Mouse (Mus musculus) kidney, postnatal 14 days (tissue): Measurements from ENCODE around the gene Zdhhc22.

Experiments
- DNase-seq: peaks from one replicate; pipeline ENCODE4 v3.0.0; 2022; ENCODE audit warnings: mixed read lengths

Gene Zdhhc22

DNA sequence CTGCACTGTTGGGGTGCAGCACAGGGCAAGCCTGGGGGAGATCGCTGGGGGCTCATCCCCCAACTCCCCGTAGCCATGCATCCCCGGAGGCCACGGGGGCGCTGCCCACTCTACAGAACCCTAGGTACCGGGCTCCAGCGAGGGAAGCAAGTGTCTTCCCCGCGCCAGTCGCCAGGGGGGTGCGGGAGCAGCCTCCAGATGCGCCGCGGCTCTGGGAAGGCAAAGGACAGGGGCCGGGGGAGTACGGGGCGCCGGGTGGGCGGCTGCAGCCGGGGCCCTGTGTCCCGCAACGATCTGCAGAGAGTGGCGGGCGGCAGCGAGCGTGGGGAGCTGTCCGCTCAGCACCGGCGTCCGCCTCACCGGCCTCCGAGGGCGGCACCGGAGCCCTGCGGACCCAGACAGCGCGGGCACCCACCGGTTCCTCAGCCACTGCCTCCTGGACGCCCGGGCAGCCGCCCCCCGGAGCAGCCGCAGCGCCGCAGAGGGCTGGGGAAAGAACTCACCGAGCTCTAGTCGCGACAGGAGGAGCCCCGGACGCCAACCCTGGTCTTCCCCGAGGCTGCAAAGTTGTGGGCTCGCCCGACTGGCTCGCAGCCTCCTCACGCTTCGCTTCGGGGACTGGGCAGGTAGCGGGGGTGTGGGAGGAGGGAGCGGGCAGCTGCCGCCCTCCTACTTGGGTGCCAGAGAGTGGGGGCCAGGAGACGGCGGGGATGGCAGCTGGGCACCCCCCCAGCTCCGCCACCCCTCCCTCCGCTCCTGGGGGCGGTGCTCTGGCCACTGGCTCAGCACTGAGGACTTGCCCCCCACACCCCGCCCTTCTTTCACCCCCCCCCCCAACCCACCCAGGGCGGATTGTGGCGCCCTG lies at the start of gene Zdhhc22:
Gene Zdhhc22, minus strand, starts transcription at position 541 of the 865 bp plus-strand sequence.
- peak; percentile 50 for DNase-seq

DNA sequence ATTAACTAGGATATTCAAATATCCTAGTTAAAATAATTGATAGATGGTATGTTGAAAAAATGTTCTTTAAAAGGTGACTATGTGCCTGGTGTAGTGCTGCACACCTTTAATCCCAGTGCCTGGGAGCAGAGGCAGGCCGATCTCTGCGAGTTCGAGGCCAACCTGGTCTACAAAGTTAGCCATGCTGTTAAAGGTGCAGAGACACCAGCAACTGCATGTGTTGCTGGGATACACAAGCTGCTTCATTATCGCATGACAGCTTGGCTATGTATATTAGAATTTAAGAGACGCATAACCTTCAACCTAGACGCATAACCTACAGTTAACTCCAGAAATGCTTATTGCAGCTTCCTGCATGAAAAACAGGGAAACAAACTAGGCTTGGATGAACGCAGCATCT lies 46.4 kb upstream of the Zdhhc22 start:
- no peak for DNase-seq

GRCm38 (mm10) chr12:87031163-87031763 lies 41.0 kb upstream of the Zdhhc22 start:
- peak; percentile 10 for DNase-seq

DNA sequence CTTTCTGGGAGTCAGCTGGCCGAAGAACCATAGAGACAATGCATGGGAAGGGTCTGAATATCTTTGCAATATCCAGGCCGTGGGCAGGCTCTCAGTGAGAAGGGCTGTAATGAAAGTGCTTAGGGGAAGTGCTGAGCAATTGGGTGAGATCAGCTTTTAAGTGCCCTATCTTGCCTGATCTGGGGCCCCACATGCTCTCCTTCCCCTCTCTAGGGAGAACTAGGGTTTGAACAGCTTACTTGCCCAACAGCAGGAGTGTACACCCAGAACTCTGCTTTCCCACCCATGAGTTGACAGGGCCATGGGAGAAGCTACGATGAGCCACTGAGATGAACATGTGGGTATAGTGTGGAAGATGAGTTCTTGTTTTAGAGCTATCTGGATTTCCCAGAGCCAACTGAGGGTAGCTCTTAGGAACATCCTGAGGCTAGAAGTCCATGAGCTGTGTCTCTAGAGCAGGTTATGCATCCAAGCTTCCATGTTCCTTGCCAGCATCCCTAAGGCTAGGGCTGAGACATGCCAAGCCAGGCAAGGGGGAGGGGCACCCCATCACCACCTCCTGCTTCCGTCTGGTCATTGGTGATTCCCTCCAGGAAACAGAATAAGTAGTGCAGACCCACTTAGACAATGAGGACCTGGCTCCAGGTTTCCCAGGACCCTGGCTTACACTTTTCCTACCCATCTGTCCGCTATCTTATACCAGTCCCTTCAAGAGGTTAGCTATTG lies 39.2 kb upstream of the Zdhhc22 start:
- no peak for DNase-seq

DNA sequence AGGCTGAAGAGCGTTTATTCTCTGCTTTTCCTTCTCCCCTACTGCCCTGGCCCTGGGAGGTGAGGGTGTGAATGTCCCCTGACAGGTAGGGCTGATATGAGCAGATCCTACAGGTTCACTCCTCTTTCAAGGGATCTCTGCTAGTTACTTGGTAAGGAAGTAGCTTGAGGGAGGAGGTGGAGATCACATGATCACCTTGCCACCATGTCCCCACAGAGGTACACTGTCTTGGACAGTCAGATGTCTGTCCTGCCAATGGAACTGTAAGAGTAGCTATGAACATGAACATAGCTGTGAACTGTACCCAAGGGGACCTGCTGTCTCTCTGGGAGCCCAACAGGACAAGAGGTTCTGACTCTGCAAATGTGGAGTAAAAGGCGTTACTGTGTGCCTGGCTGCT lies 37.8 kb upstream of the Zdhhc22 start:
- no peak for DNase-seq

DNA sequence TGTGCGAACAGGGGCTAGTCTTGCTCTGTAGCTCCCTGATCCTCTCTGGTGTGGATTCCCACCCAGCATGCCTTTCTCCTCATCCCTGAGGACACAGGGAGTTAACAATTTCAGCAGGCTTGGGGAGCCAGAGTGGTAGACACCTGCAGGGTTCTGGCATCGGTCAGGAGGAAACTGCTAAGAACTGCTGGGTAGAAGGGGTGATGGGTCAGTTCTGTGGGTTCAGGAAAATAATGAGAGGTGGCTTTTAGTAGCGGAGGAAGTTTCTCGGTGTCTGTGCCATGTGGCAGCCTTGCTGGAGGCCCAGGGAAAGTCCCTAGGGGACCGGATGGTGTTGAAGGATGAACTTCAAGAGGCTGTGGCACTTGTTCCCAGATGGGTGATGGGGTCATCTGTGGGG lies 37.2 kb upstream of the Zdhhc22 start:
- no peak for DNase-seq

- no peak for DNase-seq
Observed at GRCm38 (mm10) chr12:87026871-87027240, 36.6 kb upstream of the Zdhhc22 start.

- DNase-seq, result no peak
Observed at GRCm38 (mm10) chr12:87026109-87026870, 36.1 kb upstream of the Zdhhc22 start.

GRCm38 (mm10) chr12:87023456-87023855 lies 33.2 kb upstream of the Zdhhc22 start:
- no peak for DNase-seq

GRCm38 (mm10) chr12:87022006-87022405 lies 31.8 kb upstream of the Zdhhc22 start:
- DNase-seq, result no peak

DNA sequence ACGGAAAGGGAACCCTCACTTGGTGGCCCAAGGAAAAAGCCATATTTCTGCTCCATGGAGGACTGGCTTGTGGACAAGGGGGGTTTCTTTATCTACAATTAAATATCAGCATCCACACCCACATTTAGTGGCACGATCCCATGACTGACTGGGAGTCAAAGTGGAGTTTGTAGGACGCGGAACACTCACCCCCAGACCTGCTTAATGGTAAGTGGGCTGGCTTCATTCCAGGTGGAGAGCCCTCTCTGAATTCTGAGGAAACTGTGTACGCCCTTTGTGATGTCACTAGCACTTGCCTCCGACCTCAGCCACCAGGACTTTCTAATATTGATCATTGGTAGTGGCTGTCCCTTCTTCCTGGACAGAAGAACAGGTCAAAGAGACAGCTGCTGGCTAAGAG lies 30.8 kb upstream of the Zdhhc22 start, which contains the start of gene Tmem63c:
Gene Tmem63c, plus strand, starts transcription at position 301 of the 400 bp plus-strand sequence.
- no peak for DNase-seq

DNA sequence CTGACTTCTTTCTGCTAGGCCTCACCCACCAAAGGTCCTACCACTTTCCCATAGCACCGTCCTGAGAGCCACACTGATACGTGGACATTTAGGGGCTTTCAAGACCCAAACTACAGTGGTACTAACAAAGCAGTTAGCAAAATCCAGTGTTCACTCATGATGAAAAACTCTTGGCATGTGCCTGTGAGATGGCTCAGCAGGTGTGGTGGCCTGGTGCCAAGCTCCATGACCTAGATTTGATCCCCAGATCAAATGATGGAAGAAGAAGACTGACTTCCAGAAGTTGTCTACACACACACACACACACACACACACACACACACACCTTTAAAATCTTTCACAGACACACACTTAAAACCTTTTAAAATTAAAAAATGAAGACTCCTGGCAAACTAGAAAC lies 28.5 kb upstream of the Zdhhc22 start:
- DNase-seq, result no peak

DNA sequence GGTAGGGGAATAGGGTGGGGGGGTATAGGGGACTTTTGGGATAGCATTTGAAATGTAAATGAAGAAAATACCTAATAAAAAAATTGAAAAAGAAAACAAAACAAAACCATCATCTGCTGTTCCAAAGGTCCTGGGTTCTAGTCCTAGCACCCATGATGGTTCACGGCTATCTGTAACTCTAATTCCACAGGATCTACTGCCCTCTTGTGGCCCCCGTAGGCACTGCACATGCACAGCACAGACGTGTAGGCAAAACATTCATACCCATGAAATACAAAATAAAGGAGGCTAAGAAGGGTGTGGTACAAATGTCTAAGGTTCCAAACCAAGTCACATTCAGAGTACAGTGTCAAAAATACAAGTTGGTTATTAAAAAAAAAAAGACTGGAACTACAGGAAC lies 26.8 kb upstream of the Zdhhc22 start:
- DNase-seq, result no peak

- no peak for DNase-seq
Observed at GRCm38 (mm10) chr12:87004596-87004995, 14.4 kb upstream of the Zdhhc22 start.

DNA sequence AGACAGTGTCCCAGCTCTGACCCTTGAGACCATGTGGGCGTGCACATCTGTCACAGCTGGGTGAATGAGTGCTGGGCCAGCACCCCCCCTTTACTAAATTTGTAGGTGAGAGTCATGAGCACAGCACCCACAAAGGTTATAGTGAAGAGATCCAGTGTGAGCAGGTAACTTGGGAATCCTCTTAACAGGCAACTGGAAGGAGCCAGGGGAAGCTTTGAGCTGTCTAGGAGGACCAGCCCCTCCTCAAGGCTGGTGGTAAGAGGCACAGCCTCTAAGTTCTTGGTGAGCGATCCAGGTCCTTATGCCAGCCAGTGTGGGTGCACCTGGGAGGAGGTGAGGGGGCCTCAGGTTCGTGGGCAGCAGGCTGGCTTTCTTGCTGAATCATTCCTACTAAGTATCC lies 13.4 kb upstream of the Zdhhc22 start:
- DNase-seq, result no peak

DNA sequence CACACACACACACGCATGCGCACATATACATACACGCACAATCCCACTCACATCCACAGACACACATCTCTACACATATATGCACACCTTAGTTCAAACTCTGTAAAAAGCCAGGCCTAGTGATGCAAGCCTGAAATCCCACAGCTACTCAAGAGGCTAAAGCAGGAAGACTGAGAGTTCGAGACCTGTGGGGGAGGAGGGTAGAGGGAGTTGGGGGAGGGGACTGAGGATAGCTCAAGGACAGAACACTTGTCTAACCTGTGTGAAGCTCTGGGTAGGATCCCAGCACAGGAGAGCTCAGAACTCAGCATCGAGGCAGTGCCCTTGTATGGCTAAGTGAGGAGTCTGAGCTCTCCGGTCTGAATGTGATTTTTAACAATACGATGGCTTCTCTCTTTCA lies 12.6 kb upstream of the Zdhhc22 start:
- no peak for DNase-seq

- DNase-seq, result no peak
Observed at GRCm38 (mm10) chr12:87002209-87002608, 12.0 kb upstream of the Zdhhc22 start.

- no peak for DNase-seq
Observed at GRCm38 (mm10) chr12:87000840-87001176, 10.6 kb upstream of the Zdhhc22 start.

- no peak for DNase-seq
Observed at GRCm38 (mm10) chr12:87000151-87000839, 10.1 kb upstream of the Zdhhc22 start.

DNA sequence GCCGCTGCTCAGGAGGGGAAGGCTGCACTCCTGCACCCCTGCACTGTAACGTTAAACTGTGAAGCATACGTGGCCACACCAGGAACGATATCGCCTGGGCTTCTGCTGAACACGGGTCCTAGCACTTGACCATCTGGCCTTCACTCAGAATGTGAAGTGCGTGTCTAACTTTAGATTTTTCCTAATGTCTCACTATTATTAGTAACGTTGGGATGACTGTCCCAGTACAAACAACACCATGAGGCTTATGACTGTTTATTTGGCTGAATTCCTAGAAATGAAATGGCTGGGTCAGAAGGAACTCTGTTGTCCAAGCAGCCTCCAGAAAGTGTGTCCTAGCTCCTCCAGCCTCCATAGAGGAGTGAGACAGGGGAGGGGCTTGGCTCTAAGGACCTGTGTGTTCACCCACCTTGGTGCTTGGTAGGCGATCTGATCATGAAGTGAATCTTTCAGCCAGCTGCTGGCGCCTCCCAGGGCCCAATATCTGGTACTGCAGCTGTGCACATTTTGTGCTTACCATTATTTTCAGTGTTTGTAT lies 9.1 kb upstream of the Zdhhc22 start:
- no peak for DNase-seq

DNA sequence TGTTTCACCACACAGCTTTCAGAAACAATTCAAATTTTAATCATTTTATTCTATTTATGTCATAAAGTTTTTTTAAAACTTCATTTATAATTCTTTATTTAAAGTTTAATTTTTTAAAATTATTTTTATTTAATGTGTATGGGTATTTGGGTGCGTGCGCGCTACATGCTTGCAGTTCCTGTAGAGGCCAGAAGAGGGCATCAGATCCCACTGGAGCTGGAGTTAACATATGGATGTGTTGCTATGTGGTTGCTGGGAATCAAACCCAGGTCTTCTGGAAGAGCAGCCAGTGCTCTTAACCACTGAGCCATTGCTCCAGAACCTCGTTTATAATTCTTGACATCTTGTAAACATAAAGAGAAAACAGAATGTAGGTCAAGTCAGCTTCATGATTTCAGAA lies 8.5 kb upstream of the Zdhhc22 start:
- DNase-seq, result no peak

DNA sequence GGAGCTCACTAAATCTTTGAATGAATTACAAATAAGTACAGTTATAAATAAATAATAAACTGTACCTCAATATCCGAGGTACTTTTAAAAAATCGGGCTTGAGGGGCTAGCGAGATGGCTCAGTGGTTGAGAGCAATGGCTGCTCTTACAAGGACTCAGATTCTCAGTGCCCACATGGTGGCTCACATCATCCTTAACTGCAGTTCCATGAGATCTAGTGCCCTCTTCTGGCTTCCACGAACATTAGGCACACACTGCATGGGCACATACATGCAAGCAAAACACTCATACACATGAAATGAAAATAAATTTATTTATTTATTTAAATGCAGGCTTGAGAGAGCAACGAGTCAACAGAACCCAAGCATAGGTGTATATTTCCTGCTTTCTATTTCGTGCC lies 5.7 kb upstream of the Zdhhc22 start:
- DNase-seq, result no peak
